Mouse (Mus musculus) CH12.LX (cell line): ENCODE measurements around the gene Ndufa8. TPM values are rescaled to one million over a fixed set of nuclear protein-coding genes. Genes with fewer than 3 reads are reported as not detected.

Source experiments
- DNase-seq: peaks from one replicate; pipeline ENCODE4 v3.0.0-alpha.2; 2013; ENCODE audit errors: extremely low read depth
- H3K27ac ChIP-seq: 2 replicates; pipeline ENCODE4 v1.5.1; 2012; ENCODE audit warnings: low read depth, mild to moderate bottlenecking, control low read depth, moderate library complexity; ENCODE audit not compliant: insufficient read depth
- H3K27me3 ChIP-seq: replicated peaks from 2 replicates; pipeline ENCODE3; 2012; ENCODE audit warnings: inconsistent platforms
- H3K36me3 ChIP-seq, 2 experiments: replicated peaks in 1 of 2; 2 replicates each; pipeline versions ENCODE3 to v1.6.1; 2012; ENCODE audit warnings: inconsistent platforms in 1 of 2, low read length in 1 of 2, mild to moderate bottlenecking in 1 of 2, mixed read lengths in 1 of 2, moderate library complexity in 1 of 2; ENCODE audit not compliant: control insufficient read depth in 1 of 2, insufficient read depth in 1 of 2
- H3K4me1 ChIP-seq, 2 experiments: 2 replicates each; pipeline ENCODE4 v1.6.1; 2012; ENCODE audit warnings: inconsistent platforms in 1 of 2, moderate library complexity in 1 of 2; ENCODE audit not compliant: insufficient read depth in 2 of 2, control insufficient read depth in 1 of 2
- H3K4me2 ChIP-seq: 2 replicates; pipeline ENCODE4 v1.6.1; 2012; ENCODE audit warnings: low read depth, mild to moderate bottlenecking, control low read depth; ENCODE audit not compliant: poor library complexity, insufficient read depth, severe bottlenecking
- H3K4me3 ChIP-seq, 3 experiments: fragments of 150-350 bp in 1 of 3; sonication (generic) in 1 of 3; replicated peaks in 1 of 3; 2 replicates each; pipeline versions ENCODE3 to v1.5.1; 2011 to 2012; ENCODE audit warnings: low read depth in 2 of 3, low read length in 2 of 3, mild to moderate bottlenecking in 2 of 3, moderate library complexity in 2 of 3, control low read depth in 1 of 3, improper control_type of control experiment in 1 of 3, inconsistent platforms in 1 of 3, mixed read lengths in 1 of 3; ENCODE audit not compliant: poor library complexity in 1 of 3
- H3K79me2 ChIP-seq: replicated peaks from 2 replicates; pipeline ENCODE4 v1.6.1; 2012; ENCODE audit warnings: mild to moderate bottlenecking, moderate library complexity; ENCODE audit not compliant: control insufficient read depth, poor library complexity, insufficient read depth, severe bottlenecking; ENCODE audit errors: extremely low read depth
- H3K9ac ChIP-seq: 2 replicates; pipeline ENCODE4 v1.6.1; 2012; ENCODE audit warnings: low read depth, mild to moderate bottlenecking, control low read depth, moderate library complexity; ENCODE audit not compliant: insufficient read depth
- H3K9me3 ChIP-seq: replicated peaks from 2 replicates; pipeline ENCODE3; 2012; ENCODE audit warnings: low read length, inconsistent platforms, mixed read lengths
- CTCF ChIP-seq, 2 experiments: IDR thresholded peaks in 1 of 2; conservative IDR thresholded peaks in 1 of 2; 2 replicates each; pipeline ENCODE4 v1.5.1; 2011 to 2012; ENCODE audit warnings: low read depth in 2 of 2, low read length in 2 of 2, improper control_type of control experiment in 1 of 2, inconsistent platforms in 1 of 2, mild to moderate bottlenecking in 1 of 2, moderate library complexity in 1 of 2
- ELF1 ChIP-seq: IDR thresholded peaks from 2 replicates; pipeline ENCODE4 v1.6.1; 2014; ENCODE audit warnings: low read depth, mild to moderate bottlenecking, inconsistent platforms, low read length, improper control_type of control experiment
- EP300 ChIP-seq: IDR thresholded peaks from 2 replicates; pipeline ENCODE4 v1.6.1; 2011; ENCODE audit warnings: low read length, improper control_type of control experiment
- ETS1 ChIP-seq: conservative IDR thresholded peaks from 2 replicates; pipeline ENCODE4 v1.6.1; 2012; ENCODE audit warnings: low read depth, mild to moderate bottlenecking, inconsistent platforms, low read length, improper control_type of control experiment, moderate library complexity
- GABPA ChIP-seq: IDR thresholded peaks from 2 replicates; pipeline ENCODE4 v1.6.1; 2012; ENCODE audit warnings: low read depth, low read length, improper control_type of control experiment, inconsistent platforms; ENCODE audit not compliant: insufficient replicate concordance
- KAT2A ChIP-seq: IDR thresholded peaks from 2 replicates; pipeline ENCODE4 v1.6.1; 2012; ENCODE audit warnings: low read length, improper control_type of control experiment, inconsistent platforms; ENCODE audit not compliant: insufficient replicate concordance
- MAX ChIP-seq: IDR thresholded peaks from 2 replicates; pipeline ENCODE4 v1.6.1; 2011; ENCODE audit warnings: low read length, improper control_type of control experiment
- MXI1 ChIP-seq: IDR thresholded peaks from 2 replicates; pipeline ENCODE4 v1.6.1; 2011; ENCODE audit warnings: mild to moderate bottlenecking, low read depth, low read length, improper control_type of control experiment
- MYC ChIP-seq: IDR thresholded peaks from 2 replicates; pipeline ENCODE4 v1.6.1; 2011; ENCODE audit warnings: low read depth, mild to moderate bottlenecking, improper control_type of control experiment, low read length
- NRF1 ChIP-seq: IDR thresholded peaks from 2 replicates; pipeline ENCODE4 v1.6.1; 2014; ENCODE audit warnings: low read depth, mild to moderate bottlenecking, inconsistent platforms, low read length, improper control_type of control experiment, moderate library complexity
- POLR2AphosphoS2 ChIP-seq: IDR thresholded peaks from 2 replicates; pipeline ENCODE4 v1.6.1; 2011; ENCODE audit warnings: low read depth, low read length, improper control_type of control experiment
- SMC3 ChIP-seq: IDR thresholded peaks from 2 replicates; pipeline ENCODE4 v1.6.1; 2011; ENCODE audit warnings: low read depth, low read length, improper control_type of control experiment
- TBP ChIP-seq: conservative IDR thresholded peaks from 2 replicates; pipeline ENCODE4 v1.6.1; 2011; ENCODE audit warnings: low read depth, low read length, improper control_type of control experiment
- UBTF ChIP-seq: IDR thresholded peaks from 2 replicates; pipeline ENCODE4 v1.6.1; 2012; ENCODE audit warnings: low read depth, mild to moderate bottlenecking, inconsistent platforms, low read length, improper control_type of control experiment, moderate library complexity
- ZMIZ1 ChIP-seq: IDR thresholded peaks from 2 replicates; pipeline ENCODE4 v1.6.1; 2012; ENCODE audit warnings: low read depth, mild to moderate bottlenecking, inconsistent platforms, low read length, improper control_type of control experiment
- dilution Hi-C: fragments of 300-500 bp; cut with MboI; formaldehyde crosslinking; loops from 2 replicates; pipeline ENCODE4 v1.14.3; 2020; ENCODE audit warnings: low sequenced_read_pairs; ENCODE audit not compliant: extremely low pct_unique_long_range_greater_than_20kb, extremely low pct_ligation_motif_present
- in situ Hi-C: fragments of 300-500 bp; cut with MboI; formaldehyde crosslinking; loops from 3 replicates; pipeline ENCODE4 v1.14.3; 2019; ENCODE audit warnings: low sequenced_read_pairs, low pct_ligation_motif_present, low pct_unique_long_range_greater_than_20kb, mixed read lengths
- polyA plus RNA-seq: library from polyadenylated mRNA; unstranded; fragments of >175 nt; gene quantifications from 2 replicates; pipeline ENCODE4 v1.2.1, GENCODE M21; 2012; ENCODE audit warnings: low read depth; ENCODE audit not compliant: insufficient read length
- total RNA-seq, 2 experiments: library from RNA; depleted of rRNA; stranded (reverse); fragments of 300-350 nt in 1 of 2; fragments of >200 nt in 1 of 2; gene quantifications; 2 replicates each; pipeline ENCODE4 v1.2.3; 2012 to 2014

Ndufa8 gene
- total and polyA plus RNA-seq, 3 experiments: 111 to 179 (median 119) TPM

DNA sequence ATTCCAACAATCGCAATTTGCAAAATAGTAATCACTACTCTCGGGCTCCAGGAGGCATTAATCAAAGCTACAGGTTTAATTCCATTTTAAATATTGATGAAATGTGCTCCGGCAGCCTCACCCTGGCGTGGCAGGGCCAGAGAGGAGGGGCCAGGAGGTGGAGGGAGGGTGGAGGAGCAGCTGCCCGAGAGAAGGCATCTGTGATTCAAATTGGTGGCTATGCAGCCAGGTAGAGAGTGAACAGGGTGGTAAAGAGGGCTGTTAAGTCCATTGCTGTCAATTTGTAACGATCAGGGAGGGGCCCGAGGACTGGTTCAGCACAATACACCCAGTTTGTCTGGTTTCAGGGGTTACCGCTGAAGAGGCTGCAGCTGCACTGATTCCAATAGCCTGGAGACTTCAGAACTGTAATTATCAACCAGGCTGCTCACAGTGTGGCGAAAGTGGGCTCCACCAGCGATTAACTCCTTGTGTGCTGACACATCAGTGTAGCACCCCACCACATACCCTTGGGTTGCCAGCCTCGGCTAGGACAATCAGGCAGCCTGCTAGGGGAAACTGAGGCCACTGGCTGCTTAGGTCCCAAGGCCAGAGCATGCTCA is 28.1 kb upstream of the Ndufa8 start:
- H3K4me1 ChIP-seq: no peaks in the 10 kb centered on the region; a peak in 1 of 4 replicates
- H3K79me2 ChIP-seq: no peaks in the 10 kb centered on the region
- peaks cover 32% of the 10 kb centered on the region for H3K27me3 ChIP-seq
- H3K9me3 ChIP-seq: no peaks in the 10 kb centered on the region
- H3K9ac ChIP-seq: no peak overlapping the region
- TF ChIP-seq UBTF (no peak), KAT2A (no peak), ELF1 (no peak), MXI1 (no peak)
- H3K27ac ChIP-seq: no peak overlapping the region
- H3K4me3 ChIP-seq: no peak overlapping the region
- H3K36me3 ChIP-seq: no peaks in the 10 kb centered on the region
- no peak for DNase-seq
- in situ Hi-C loops (no loop called here), dilution Hi-C loops (no loop called here)
- H3K4me2 ChIP-seq: no peak overlapping the region

DNA sequence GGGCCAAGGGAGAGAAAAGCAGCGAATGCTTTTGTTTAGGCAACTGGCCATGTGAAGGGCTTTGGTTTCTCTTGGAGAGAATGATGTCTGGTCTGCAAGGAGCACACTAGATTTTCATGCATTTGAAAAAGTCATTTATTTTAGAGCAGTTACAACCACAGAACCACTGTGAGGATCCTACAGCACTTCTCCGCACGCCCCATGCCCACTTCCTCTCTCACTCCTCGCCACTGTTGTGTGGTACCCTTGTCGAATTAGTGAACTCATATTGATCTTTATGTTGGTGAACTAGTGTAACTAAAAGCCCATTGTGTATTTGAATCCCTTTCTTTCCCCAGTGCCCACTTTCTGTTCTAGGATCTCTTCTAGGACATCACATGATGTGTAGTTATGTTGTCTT is 26.0 kb upstream of the Ndufa8 start:
- Histone ChIP-seq H3K9me3 (no peaks in the 10 kb centered on the region), H3K4me1 (no peaks in the 10 kb centered on the region; a peak in 1 of 4 replicates), H3K4me3 (no peak overlapping the region), H3K79me2 (no peaks in the 10 kb centered on the region), H3K27ac (no peak overlapping the region), H3K36me3 (no peaks in the 10 kb centered on the region), H3K4me2 (no peak overlapping the region; the same call in 1 of the 2 replicates), H3K27me3 (peaks cover 17% of the 10 kb centered on the region), H3K9ac (no peak overlapping the region)
- in situ Hi-C loops: no loop called here
- TF ChIP-seq TBP: no peak
- no peak for TF ChIP-seq POLR2AphosphoS2
- no peak for TF ChIP-seq UBTF
- TF ChIP-seq ZMIZ1: no peak
- TF ChIP-seq GABPA: no peak
- TF ChIP-seq CTCF (conservative IDR thresholded peaks at IDR 0.05 in 1 of 2, IDR thresholded peaks at IDR 0.05 in 1 of 2; ENCODE audit: low read depth in 2 of 2, low read length in 2 of 2): no peak
- no peak for TF ChIP-seq SMC3
- no peak for TF ChIP-seq ETS1
- TF ChIP-seq MAX: no peak
- no peak for DNase-seq
- dilution Hi-C loops: no loop called here

- no peak overlapping the region for H3K4me3 ChIP-seq
- H3K79me2 ChIP-seq: no peaks in the 10 kb centered on the region
- H3K36me3 ChIP-seq: no peaks in the 10 kb centered on the region
- peaks cover 11% of the 10 kb centered on the region for H3K27me3 ChIP-seq
- no peak for DNase-seq
- H3K4me1 ChIP-seq: no peaks in the 10 kb centered on the region; a peak in 1 of 4 replicates
- no peak for TF ChIP-seq NRF1
- no peak for TF ChIP-seq MYC
- no peak for TF ChIP-seq ELF1
- TF ChIP-seq EP300: no peak
- TF ChIP-seq SMC3: no peak
- no peak overlapping the region for H3K9ac ChIP-seq
- no peak overlapping the region for H3K4me2 ChIP-seq
- dilution Hi-C loops: no loop called here
- in situ Hi-C loops: no loop called here
- H3K9me3 ChIP-seq: no peaks in the 10 kb centered on the region
- H3K27ac ChIP-seq: no peak overlapping the region
Observed at GRCm38 (mm10) chr2:36073781-36074180, 24.6 kb upstream of the Ndufa8 start.
